Mouse (Mus musculus) liver, embryonic 16.5 days (tissue): ENCODE measurements around the gene Apoc2. TPM values are rescaled to one million over a fixed set of nuclear protein-coding genes. Genes with fewer than 3 reads are reported as not detected.
"Not testable (repeated sequence)": the region's sequence is repeated elsewhere in the genome, so short reads cannot be mapped to it uniquely, and the experiment has no call there.

ENCODE experiments used
- ATAC-seq: fragments of 200-750 bp; cut with Nextera tagmentation; 2 replicates; pipeline ENCODE4 v1.8.0; 2017; ENCODE audit warnings: low read depth, mild to moderate bottlenecking, moderate number of reproducible peaks, moderate library complexity
- H3K27ac ChIP-seq: fragments of 300-500 bp; sonication (generic); 2 replicates; pipeline ENCODE4 v1.5.1; 2014; ENCODE audit warnings: mild to moderate bottlenecking, low read length
- H3K27me3 ChIP-seq: fragments of 300-500 bp; sonication (generic); 2 replicates; pipeline ENCODE4 v1.6.1; 2014; ENCODE audit warnings: low read depth, low read length, mixed read lengths; ENCODE audit not compliant: control insufficient read depth, insufficient read depth
- H3K36me3 ChIP-seq: fragments of 300-500 bp; sonication (generic); 2 replicates; pipeline ENCODE4 v1.6.1; 2014; ENCODE audit warnings: mild to moderate bottlenecking; ENCODE audit not compliant: control insufficient read depth, insufficient read depth
- H3K4me1 ChIP-seq: fragments of 300-500 bp; sonication (generic); 2 replicates; pipeline ENCODE4 v1.6.1; 2014; ENCODE audit warnings: low read depth, low read length, mixed read lengths; ENCODE audit not compliant: control insufficient read depth
- H3K4me2 ChIP-seq: fragments of 300-500 bp; sonication (generic); 2 replicates; pipeline ENCODE4 v1.6.1; 2014; ENCODE audit warnings: low read depth, low read length, mixed read lengths
- H3K4me3 ChIP-seq: fragments of 300-500 bp; sonication (generic); 2 replicates; pipeline ENCODE4 v1.5.1; 2014; ENCODE audit warnings: low read depth, mild to moderate bottlenecking, low read length
- H3K9ac ChIP-seq: fragments of 300-500 bp; sonication (generic); 2 replicates; pipeline ENCODE4 v1.6.1; 2014; ENCODE audit warnings: low read depth, low read length
- H3K9me3 ChIP-seq: fragments of 300-500 bp; sonication (generic); replicated peaks from 2 replicates; pipeline ENCODE4 v1.6.1; 2016; ENCODE audit warnings: low read length; ENCODE audit not compliant: control insufficient read depth
- WGBS: fragments of 180-500 bp; shearing (Covaris S2); extraction: QIAGEN DNeasy Blood & Tissue Kit; methylation state at CpG from one replicate; pipeline ENCODE4 v1.1.7; 2014; ENCODE audit not compliant: insufficient replicate concordance; 5-methylcytosine and 5-hydroxymethylcytosine counted together
- polyA plus RNA-seq: library from polyadenylated mRNA; unstranded; fragments of >200 nt; fragmentation: Nextera tagmentation; extraction: Ambion mirVana; gene quantifications from 2 replicates; pipeline ENCODE4 v1.2.1, GENCODE M21; 2015

Gene Apoc2
- polyA plus RNA-seq, 1 experiment from 2014 or later, result 1,344 TPM

DNA sequence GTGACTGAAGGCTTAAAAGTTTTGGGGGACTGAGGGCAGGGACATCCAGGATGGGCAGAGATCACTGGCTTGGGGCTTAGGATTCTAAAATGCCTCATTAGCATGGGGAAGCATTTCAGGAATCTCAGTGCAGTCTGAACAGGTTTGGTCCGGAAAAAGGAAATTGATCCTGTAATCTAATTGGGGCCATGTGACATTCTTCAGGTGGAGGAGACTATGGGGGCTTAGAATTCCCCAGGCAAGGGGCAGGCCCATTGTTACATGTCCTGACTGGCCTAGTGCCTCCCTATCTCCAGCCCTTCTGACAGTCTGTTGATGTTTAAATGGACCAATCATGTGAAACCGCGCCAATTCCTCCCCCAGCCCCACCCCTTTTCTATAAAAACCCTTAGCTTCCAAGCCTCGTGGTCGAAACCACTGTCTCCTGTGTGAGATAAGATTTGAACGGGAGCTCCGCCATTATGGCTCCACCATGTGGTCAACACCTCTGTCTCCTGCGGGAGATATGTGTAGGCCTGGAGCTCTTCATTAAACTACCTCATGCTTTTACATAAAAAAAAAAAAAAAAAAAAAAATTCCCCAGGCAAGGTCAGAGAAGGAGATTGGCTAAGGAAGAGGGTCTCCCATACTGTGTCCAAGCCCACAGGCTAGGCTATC lies 9.3 kb upstream of the Apoc2 start:
- Histone ChIP-seq H3K4me1 (peaks cover 16% of the 10 kb centered on the region), H3K27ac (peak overlapping the region; percentile 87)
- H3K36me3 ChIP-seq, H3K27me3 ChIP-seq, H3K9me3 ChIP-seq, H3K4me3 ChIP-seq, H3K4me2 ChIP-seq, H3K9ac ChIP-seq: not testable (repeated sequence)
- peak; percentile 47 for ATAC-seq
- WGBS, result 24% methylated on average over 8 of the region's 8 CpGs

DNA sequence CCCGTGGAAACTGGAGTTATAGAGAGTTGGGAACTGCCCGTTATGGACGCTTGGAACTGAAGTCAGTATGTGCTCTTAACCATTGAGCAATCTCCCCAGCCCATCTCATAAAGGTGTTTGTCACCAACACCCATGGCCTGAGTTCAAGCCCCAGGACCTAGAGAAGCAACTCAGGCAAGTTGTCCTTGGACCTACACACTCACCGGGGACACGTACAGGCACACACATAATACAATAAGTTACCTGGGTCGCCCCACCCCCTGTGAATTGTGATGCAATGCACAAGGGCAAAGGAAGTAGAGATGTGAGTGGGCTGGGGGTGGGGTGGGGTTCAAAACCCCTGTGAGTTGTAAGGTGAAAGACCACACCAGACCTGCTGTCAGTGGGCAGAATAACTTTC lies 8.8 kb upstream of the Apoc2 start:
- H3K9ac ChIP-seq, result no peak overlapping the region
- no peak overlapping the region for H3K4me2 ChIP-seq
- H3K4me3 ChIP-seq, result no peak overlapping the region
- peak; percentile 76 for ATAC-seq
- H3K4me1 ChIP-seq, result peaks cover 19% of the 10 kb centered on the region
- no peaks in the 10 kb centered on the region for H3K9me3 ChIP-seq
- peak overlapping the region; percentile 87 for H3K27ac ChIP-seq
- no peaks in the 10 kb centered on the region for H3K36me3 ChIP-seq
- H3K27me3 ChIP-seq, result no peaks in the 10 kb centered on the region
- WGBS, result 63% methylated on average over 6 of the region's 6 CpGs

DNA sequence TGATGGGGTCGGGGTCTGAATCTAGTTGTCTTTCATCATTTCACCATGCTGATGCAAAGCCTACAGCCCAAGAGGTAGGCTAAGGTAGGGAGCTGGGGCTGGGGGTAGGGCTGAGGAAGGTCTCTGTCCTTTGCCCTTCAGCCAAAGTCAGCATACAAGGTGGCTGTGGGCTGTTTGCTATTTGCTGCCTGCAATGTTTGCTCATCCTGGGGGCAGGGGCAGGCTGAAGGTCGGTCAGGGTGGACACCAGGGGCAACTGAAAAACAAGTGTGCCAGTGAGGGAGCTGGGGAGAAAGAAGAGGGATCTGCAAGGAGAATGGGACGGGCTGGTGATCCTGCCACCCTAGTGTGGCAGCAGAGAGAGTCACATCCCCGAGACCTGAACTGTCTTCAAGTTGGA lies 7.6 kb upstream of the Apoc2 start:
- H3K27me3 ChIP-seq, result no peaks in the 10 kb centered on the region
- no peak overlapping the region for H3K9ac ChIP-seq
- no peaks in the 10 kb centered on the region for H3K36me3 ChIP-seq
- H3K4me3 ChIP-seq, result no peak overlapping the region
- no peak overlapping the region for H3K4me2 ChIP-seq
- peak overlapping the region; percentile 87 for H3K27ac ChIP-seq
- peak; percentile 66 for ATAC-seq
- peaks cover 19% of the 10 kb centered on the region for H3K4me1 ChIP-seq
- H3K9me3 ChIP-seq, result no peaks in the 10 kb centered on the region
- 43% methylated on average over 4 of the region's 4 CpGs for WGBS

DNA sequence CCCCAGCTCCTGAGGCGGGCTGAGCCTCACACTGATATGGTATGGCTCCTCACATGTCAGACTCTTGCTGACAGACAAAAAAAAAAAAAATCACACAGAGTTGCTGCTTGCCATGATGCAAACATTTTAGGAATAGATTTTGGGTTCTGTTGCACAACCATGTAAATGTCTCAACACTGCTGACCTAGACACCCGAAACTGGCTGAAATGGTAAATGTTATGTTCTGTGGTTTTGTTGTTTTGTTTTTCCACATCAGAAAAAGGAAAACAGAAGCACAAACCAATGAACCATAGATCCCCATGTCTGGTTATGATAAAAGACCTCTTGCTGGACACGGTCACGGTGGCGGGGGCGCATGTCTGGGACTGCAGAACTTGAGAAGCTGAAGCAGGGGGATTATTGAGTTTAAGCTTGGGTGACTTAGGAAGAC lies 6.0 kb upstream of the Apoc2 start:
- Histone ChIP-seq H3K9me3 (no peaks in the 10 kb centered on the region), H3K36me3 (no peaks in the 10 kb centered on the region), H3K4me2 (no peak overlapping the region), H3K4me1 (peaks cover 19% of the 10 kb centered on the region), H3K27ac (peak overlapping the region; percentile 66), H3K9ac (no peak overlapping the region), H3K4me3 (no peak overlapping the region), H3K27me3 (no peaks in the 10 kb centered on the region)
- ATAC-seq, result no peak
- 55% methylated on average over 6 of the region's 6 CpGs for WGBS

DNA sequence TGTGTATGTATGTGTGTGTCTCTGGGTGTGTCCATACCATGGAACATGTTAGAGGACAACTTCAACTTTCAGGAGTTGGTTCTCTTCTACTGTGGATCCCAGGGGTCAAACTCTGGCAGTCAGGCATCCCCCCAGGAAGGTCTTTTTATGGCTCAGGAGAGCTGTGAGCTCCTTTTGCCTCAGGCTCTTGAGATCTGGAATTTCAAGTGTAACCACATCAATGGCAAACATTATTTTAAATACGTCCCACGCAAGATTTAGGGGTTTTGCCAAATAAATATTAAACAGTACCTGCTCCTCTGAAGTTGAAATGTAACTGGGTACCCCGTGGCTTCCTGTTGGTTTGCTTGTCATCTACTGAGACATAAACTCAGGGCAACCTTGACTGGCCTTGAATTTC lies 5.2 kb upstream of the Apoc2 start:
- H3K27me3 ChIP-seq, result no peaks in the 10 kb centered on the region
- no peak for ATAC-seq
- H3K9me3 ChIP-seq, result no peaks in the 10 kb centered on the region
- H3K4me1 ChIP-seq, result peaks cover 19% of the 10 kb centered on the region
- H3K4me3 ChIP-seq, result no peak overlapping the region
- WGBS, result 60% methylated on average over 3 of the region's 3 CpGs
- no peaks in the 10 kb centered on the region for H3K36me3 ChIP-seq
- no peak overlapping the region for H3K9ac ChIP-seq
- no peak overlapping the region for H3K4me2 ChIP-seq
- H3K27ac ChIP-seq, result no peak overlapping the region

DNA sequence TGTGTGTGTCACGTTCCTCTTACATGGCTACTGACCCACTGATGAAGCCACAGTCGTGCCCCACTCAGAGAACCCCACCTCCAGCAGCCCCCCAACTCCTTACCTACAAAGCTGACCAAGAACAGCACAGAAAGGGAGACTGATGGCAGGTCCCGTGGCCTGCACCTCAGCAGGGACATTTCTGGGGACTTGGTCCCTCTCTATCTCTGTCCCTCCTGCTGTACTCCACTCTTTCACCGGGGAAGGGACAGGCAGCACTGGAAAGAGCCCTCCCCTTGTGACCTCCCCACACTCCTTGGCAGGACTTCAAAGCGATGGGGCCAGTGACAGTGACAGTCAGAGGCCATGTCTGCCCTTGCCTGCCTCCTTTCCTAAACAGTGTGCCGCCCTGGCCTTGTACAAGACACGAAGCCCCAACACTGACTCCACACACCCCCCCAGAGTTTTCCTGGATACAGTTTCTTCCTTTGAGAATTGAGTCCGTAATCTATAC lies 3.5 kb upstream of the Apoc2 start, which contains the start of the genes Gm44805 and Apoc4:
Gm44805 (minus strand) TSS at position 222 of the 493 bp plus-strand sequence.
Apoc4 (minus strand) TSS at position 278 of the 493 bp plus-strand sequence.
- Histone ChIP-seq H3K27me3 (no peaks in the 10 kb centered on the region), H3K36me3 (no peaks in the 10 kb centered on the region), H3K4me3 (peak within 1 kb of the TSS; percentile 39), H3K9ac (peak within 1 kb of the TSS; percentile 37; the same call in 1 of the 2 replicates), H3K27ac (peak within 1 kb of the TSS; percentile 69), H3K4me2 (peak within 1 kb of the TSS; percentile 33), H3K4me1 (peaks cover 19% of the 10 kb centered on the region), H3K9me3 (no peaks in the 10 kb centered on the region)
- 42% methylated on average over 8 of the region's 8 CpGs for WGBS
- ATAC-seq, result peak; percentile 57

DNA sequence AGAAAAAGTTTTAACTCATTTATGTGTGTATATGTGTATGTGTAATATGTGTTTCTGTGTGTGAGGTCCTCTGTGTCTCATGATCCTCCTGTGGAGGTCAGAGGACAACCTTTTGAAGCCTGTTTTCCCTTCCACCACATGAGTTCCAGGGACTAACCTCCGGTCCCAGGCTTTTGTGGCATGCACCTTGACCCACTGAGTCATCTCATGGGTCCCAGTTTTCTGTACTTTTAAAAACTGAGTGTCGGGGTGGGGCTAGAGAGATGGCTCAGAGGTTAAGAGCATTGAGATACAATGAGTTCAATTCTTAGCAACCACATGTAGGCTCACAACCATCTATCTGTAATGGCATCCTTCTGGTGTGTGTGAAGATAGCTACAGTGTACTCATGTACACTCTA lies 3.0 kb upstream of the Apoc2 start:
- peak; percentile 5; the same call in 1 of the 2 replicates for ATAC-seq
- H3K4me1 ChIP-seq, result peaks cover 19% of the 10 kb centered on the region
- H3K9me3 ChIP-seq, result no peaks in the 10 kb centered on the region
- no peaks in the 10 kb centered on the region for H3K27me3 ChIP-seq
- H3K27ac ChIP-seq, result peak overlapping the region; percentile 69
- 41% methylated on average over 2 of the region's 2 CpGs for WGBS
- H3K36me3 ChIP-seq, result no peaks in the 10 kb centered on the region
- peak overlapping the region; percentile 39 for H3K4me3 ChIP-seq
- H3K4me2 ChIP-seq, result peak overlapping the region; percentile 33
- H3K9ac ChIP-seq, result peak overlapping the region; percentile 37; the same call in 1 of the 2 replicates

DNA sequence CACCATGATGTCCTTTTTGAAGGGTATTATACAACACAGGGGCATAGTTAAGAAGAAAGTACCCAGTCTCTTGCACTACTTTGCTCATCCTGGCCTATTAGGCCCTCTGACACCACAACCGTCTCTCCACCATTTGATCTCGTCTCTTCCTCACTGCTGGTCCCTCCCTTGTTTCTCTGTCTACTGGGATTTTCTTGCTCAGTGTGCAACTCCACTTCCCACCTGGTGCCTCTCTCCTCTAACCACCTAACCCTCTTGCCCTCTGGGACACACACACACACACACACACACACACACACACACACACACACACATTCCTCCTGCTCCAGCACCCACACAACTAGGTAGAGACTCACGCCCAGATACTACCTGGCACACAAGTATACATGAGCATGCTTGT lies 1.2 kb upstream of the Apoc2 start:
- no peak overlapping the region for H3K4me3 ChIP-seq
- H3K27me3 ChIP-seq, result no peaks in the 10 kb centered on the region
- 68% methylated on average over 3 of the region's 3 CpGs for WGBS
- H3K9me3 ChIP-seq, result no peaks in the 10 kb centered on the region
- H3K9ac ChIP-seq, result no peak overlapping the region
- ATAC-seq, result no peak
- peak overlapping the region; percentile 55; the same call in 1 of the 2 replicates for H3K27ac ChIP-seq
- H3K4me1 ChIP-seq, result peaks cover 10% of the 10 kb centered on the region
- peak overlapping the region; percentile 33 for H3K4me2 ChIP-seq
- no peaks in the 10 kb centered on the region for H3K36me3 ChIP-seq

DNA sequence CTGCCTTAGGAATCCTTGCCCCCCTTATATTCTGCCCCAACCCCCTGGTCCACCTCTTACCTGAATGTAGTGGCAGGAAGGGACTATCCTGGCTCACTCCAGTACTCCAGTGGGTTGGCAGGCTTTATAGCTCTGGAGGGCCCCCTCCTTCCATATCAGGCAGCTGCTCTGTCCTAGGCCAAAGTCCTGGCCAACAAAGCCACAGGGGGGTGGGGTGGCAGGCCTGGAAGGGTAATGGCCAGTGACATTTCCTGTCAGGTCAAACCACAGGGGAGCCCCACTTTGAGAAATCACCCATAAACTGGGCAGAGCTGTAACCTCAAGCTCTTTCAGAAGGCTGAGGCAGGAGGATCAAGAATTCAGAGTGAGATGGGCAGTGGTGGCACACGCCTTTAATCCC lies 1.1 kb downstream of the Apoc2 start:
- Histone ChIP-seq H3K27me3 (no peaks in the 10 kb centered on the region), H3K4me2 (no peak overlapping the region), H3K36me3 (no peaks in the 10 kb centered on the region), H3K9me3 (no peaks in the 10 kb centered on the region), H3K27ac (peak overlapping the region; percentile 31), H3K9ac (no peak overlapping the region), H3K4me3 (peak overlapping the region; percentile 31), H3K4me1 (no peaks in the 10 kb centered on the region)
- ATAC-seq, result peak; percentile 70
- 52% methylated on average over 1 of the region's 1 CpGs for WGBS
